Mouse (Mus musculus) lung, embryonic 14.5 days (tissue): Measurements from ENCODE around the gene Cldn4. TPM values are rescaled to one million over a fixed set of nuclear protein-coding genes. Genes with fewer than 3 reads are reported as not detected.
"Not testable (repeated sequence)": the region's sequence is repeated elsewhere in the genome, so short reads cannot be mapped to it uniquely, and the experiment has no call there.

Experiments
- ATAC-seq: fragments of 200-750 bp; cut with Nextera tagmentation; 2 replicates; pipeline ENCODE4 v1.8.0; 2017; ENCODE audit warnings: mild to moderate bottlenecking, moderate TSS enrichment, moderate library complexity; ENCODE audit not compliant: insufficient read depth
- DNase-seq: peaks from one replicate; pipeline ENCODE4 v3.0.0-alpha.2; 2015
- H3K27ac ChIP-seq: fragments of 300-500 bp; sonication (generic); 2 replicates; pipeline ENCODE4 v1.5.1; 2014; ENCODE audit warnings: low read depth, mild to moderate bottlenecking, moderate library complexity
- H3K27me3 ChIP-seq: fragments of 300-500 bp; sonication (generic); 2 replicates; pipeline ENCODE4 v1.6.1; 2014; ENCODE audit warnings: low read length, control low read depth; ENCODE audit not compliant: insufficient read depth
- H3K36me3 ChIP-seq: fragments of 300-500 bp; sonication (generic); 2 replicates; pipeline ENCODE4 v1.6.1; 2014; ENCODE audit warnings: control low read depth; ENCODE audit not compliant: insufficient read depth
- H3K4me1 ChIP-seq: fragments of 300-500 bp; sonication (generic); 2 replicates; pipeline ENCODE4 v1.6.1; 2014; ENCODE audit warnings: antibody characterized with exemption, control low read depth; ENCODE audit not compliant: insufficient read depth
- H3K4me2 ChIP-seq: fragments of 300-500 bp; sonication (generic); 2 replicates; pipeline ENCODE4 v1.6.1; 2014; ENCODE audit warnings: mild to moderate bottlenecking
- H3K4me3 ChIP-seq: fragments of 300-500 bp; sonication (generic); 2 replicates; pipeline ENCODE4 v1.5.1; 2014; ENCODE audit warnings: low read depth, low read length
- H3K9ac ChIP-seq: fragments of 300-500 bp; sonication (generic); 2 replicates; pipeline ENCODE4 v1.6.1; 2014
- H3K9me3 ChIP-seq: fragments of 300-500 bp; sonication (generic); 2 replicates; pipeline ENCODE4 v1.6.1; 2016; ENCODE audit warnings: low read depth, low read length, control low read depth
- CTCF ChIP-seq: IDR thresholded peaks from 2 replicates; pipeline ENCODE4 v1.5.1; 2016; ENCODE audit warnings: antibody characterized with exemption, low read depth
- WGBS: fragments of 180-500 bp; shearing (Covaris S2); extraction: QIAGEN DNeasy Blood & Tissue Kit; methylation state at CpG from one replicate; pipeline ENCODE4 v1.1.7; 2014; 5-methylcytosine and 5-hydroxymethylcytosine counted together
- polyA plus RNA-seq: library from polyadenylated mRNA; unstranded; fragments of >200 nt; fragmentation: Nextera tagmentation; extraction: Ambion mirVana; gene quantifications from 2 replicates; pipeline ENCODE4 v1.2.1, GENCODE M21; 2014

Gene Cldn4
- polyA plus RNA-seq, 1 experiment from 2014 or later = 42.4 TPM

- H3K9me3 ChIP-seq = no peaks in the 10 kb centered on the region
- ATAC-seq (peak; percentile 56; the same call in 1 of the 2 replicates), DNase-seq (peak; percentile 56)
- TF ChIP-seq CTCF = no peak
- H3K9ac ChIP-seq = no peak overlapping the region
- H3K4me1 ChIP-seq = no peaks in the 10 kb centered on the region; the same call in 1 of the 2 replicates
- H3K4me2 ChIP-seq = no peak overlapping the region
- H3K27ac ChIP-seq = peak overlapping the region; percentile 71; the same call in 1 of the 2 replicates
- WGBS = 7% methylated on average over 7 of the region's 7 CpGs
- no peaks in the 10 kb centered on the region for H3K27me3 ChIP-seq
- H3K4me3 ChIP-seq = no peak overlapping the region
- H3K36me3 ChIP-seq = no peaks in the 10 kb centered on the region
Observed at GRCm38 (mm10) chr5:134974294-134974693, 27.6 kb upstream of the Cldn4 start.

GRCm38 (mm10) chr5:134973526-134973925 lies 26.8 kb upstream of the Cldn4 start:
- DNase-seq = no peak
- no peak for ATAC-seq
- H3K9ac ChIP-seq = no peak overlapping the region
- no peak overlapping the region for H3K4me3 ChIP-seq
- peak overlapping the region; percentile 71 for H3K27ac ChIP-seq
- no peaks in the 10 kb centered on the region for H3K9me3 ChIP-seq
- 67% methylated on average over 7 of the region's 7 CpGs for WGBS
- no peaks in the 10 kb centered on the region for H3K36me3 ChIP-seq
- no peaks in the 10 kb centered on the region for H3K27me3 ChIP-seq
- no peak overlapping the region for H3K4me2 ChIP-seq
- H3K4me1 ChIP-seq = no peaks in the 10 kb centered on the region; the same call in 1 of the 2 replicates
- TF ChIP-seq CTCF = no peak

DNA sequence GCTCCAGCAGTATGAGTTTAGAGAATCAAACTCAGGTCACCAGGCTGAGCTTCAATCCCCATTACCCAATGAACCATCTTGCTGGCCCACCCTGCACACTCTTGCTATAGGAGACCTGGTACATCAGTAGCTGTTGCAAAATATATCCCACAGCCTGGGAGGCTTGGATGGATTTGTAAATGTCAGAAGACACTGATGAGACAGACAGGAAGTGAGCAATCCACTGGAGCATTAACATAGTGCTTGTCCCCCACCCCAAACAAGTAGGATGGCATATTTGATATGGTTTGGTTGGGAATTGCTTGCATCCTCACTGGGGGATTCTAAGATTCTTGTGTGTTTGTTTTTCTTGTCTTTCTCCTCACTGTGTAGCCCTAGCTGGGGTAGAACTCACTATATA lies 26.3 kb upstream of the Cldn4 start:
- H3K27ac ChIP-seq = no peak overlapping the region; the same call in 1 of the 2 replicates
- no peak for ATAC-seq
- no peaks in the 10 kb centered on the region for H3K9me3 ChIP-seq
- no peak for TF ChIP-seq CTCF
- H3K4me2 ChIP-seq = no peak overlapping the region
- no peak overlapping the region for H3K4me3 ChIP-seq
- DNase-seq = no peak
- no peaks in the 10 kb centered on the region; the same call in 1 of the 2 replicates for H3K4me1 ChIP-seq
- no peaks in the 10 kb centered on the region for H3K36me3 ChIP-seq
- H3K27me3 ChIP-seq = no peaks in the 10 kb centered on the region
- no peak overlapping the region for H3K9ac ChIP-seq

DNA sequence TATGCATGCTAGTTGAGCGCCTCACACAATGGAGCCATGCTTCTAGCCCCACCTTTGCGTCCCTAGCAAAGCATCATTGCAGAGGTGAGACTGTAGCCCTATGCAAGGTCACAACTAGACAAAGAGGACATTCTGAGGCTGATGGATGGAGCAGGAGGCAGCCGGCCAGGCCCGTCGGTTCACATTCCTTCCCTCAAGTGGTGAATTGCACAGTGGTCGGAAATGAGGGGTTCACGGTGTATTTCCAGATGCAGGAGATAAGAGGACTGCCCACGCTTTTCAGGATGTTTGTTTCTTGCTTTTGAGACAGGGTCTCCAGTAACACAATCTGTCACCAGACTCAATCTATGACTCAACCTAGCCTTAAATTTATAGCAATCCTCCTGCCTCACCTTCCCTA lies 23.9 kb upstream of the Cldn4 start:
- no peak overlapping the region for H3K4me3 ChIP-seq
- no peaks in the 10 kb centered on the region; the same call in 1 of the 2 replicates for H3K4me1 ChIP-seq
- no peaks in the 10 kb centered on the region for H3K9me3 ChIP-seq
- H3K36me3 ChIP-seq = no peaks in the 10 kb centered on the region
- peak overlapping the region; percentile 79 for H3K27ac ChIP-seq
- no peak overlapping the region for H3K4me2 ChIP-seq
- ATAC-seq (0 out of 2 replicates have a peak, but pooled peaks have one; percentile 19), DNase-seq (peak; percentile 69)
- WGBS = 42% methylated on average over 8 of the region's 8 CpGs
- TF ChIP-seq CTCF = no peak
- H3K9ac ChIP-seq = no peak overlapping the region
- no peaks in the 10 kb centered on the region for H3K27me3 ChIP-seq

DNA sequence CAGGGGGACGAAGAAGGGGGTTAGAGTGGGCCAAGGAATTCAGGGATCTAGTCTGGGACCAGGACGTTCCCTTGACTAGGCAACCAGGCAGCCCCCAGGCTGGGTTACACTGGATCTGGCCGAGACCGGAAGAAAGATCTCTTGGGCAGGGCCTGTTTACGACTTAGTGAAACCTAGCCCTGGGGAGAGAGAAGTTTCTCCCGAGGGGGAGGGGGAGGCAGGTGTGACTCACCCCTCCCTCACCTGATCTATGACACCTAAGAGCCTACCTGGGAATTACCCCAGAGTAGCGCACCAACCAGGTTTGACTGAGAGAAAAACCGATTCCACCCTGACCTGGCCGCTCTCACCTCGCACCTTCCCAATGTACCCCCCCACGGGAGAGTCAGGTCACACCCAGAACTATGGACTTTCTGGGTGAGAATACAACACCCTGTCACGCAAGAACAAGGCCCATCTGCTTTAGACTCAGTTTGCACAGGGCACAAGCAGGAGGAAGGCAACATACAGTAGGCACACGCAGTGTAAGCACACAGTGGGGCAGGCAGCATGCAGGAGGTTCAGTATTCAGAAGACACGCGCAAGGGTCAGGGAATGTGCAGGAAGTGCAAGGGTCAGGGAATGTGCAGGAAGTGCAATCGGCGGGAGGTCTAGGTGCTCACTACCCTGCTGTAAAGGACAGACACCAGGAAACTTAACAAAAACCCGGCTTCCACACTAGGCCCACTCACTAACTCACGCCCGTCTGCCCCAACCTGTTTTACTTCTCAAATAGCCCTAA lies 20.6 kb upstream of the Cldn4 start:
- Histone ChIP-seq H3K4me2 (no peak overlapping the region), H3K36me3 (no peaks in the 10 kb centered on the region), H3K9ac (no peak overlapping the region), H3K27me3 (no peaks in the 10 kb centered on the region), H3K9me3 (no peaks in the 10 kb centered on the region), H3K4me3 (no peak overlapping the region), H3K27ac (peak overlapping the region; percentile 67), H3K4me1 (no peaks in the 10 kb centered on the region; the same call in 1 of the 2 replicates)
- no peak for TF ChIP-seq CTCF
- 52% methylated on average over 20 of the region's 20 CpGs for WGBS
- ATAC-seq = no peak
- DNase-seq = peak; percentile 54

DNA sequence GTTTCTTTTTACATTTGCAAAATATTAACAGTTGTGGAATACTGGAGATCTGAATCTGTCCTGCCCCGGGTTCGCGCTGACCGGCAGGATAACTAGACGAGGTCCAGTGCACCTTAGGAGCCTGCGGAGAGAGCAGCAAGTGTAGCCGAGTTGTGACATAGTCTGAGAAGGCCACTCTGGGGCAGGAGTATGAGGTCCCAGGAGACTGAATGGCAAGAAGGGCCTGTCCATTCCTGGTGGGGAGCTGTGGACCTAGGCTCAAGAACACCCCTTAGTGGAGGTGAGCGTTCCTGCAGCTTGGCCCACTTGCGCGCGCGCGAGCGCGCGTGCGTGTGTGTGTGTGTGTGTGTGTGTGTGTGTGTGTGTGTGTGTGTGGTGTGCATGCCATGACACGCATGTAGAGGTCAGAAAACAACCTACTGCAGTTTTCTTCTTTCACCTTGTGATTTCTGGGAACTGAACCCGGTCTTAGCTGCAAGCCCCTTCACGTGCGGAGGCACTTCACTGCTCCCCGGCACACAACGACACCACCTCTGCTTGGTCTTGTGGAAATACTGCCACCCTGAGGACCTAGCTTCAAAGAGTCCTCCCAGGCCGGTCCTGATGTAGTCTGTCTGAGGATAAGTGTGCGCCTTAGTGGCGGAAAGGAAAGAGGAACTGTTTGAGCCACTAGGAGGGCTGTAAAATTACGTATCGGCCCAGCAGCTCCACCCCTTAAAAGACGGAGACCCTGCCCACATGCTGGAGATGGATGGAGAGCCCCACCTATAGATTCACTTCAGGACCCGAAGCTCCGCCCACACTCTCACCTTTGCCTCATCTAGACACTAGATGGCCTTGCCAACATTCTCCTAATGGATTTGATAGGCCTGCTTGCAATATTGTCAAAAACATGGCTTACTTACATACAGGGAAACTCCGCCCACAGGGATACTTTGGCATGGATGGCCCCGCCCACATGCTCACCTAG lies 19.4 kb upstream of the Cldn4 start:
- 4% methylated on average over 33 of the region's 33 CpGs for WGBS
- Histone ChIP-seq H3K4me2 (peak overlapping the region; percentile 61), H3K9me3 (no peaks in the 10 kb centered on the region), H3K27me3 (no peaks in the 10 kb centered on the region), H3K27ac (peak overlapping the region; percentile 67), H3K4me3 (peak overlapping the region; percentile 25), H3K9ac (no peak overlapping the region), H3K36me3 (no peaks in the 10 kb centered on the region), H3K4me1 (no peaks in the 10 kb centered on the region; the same call in 1 of the 2 replicates)
- peak; percentile 83 for DNase-seq
- ATAC-seq = peak; percentile 76
- peak; percentile 46 for TF ChIP-seq CTCF

DNA sequence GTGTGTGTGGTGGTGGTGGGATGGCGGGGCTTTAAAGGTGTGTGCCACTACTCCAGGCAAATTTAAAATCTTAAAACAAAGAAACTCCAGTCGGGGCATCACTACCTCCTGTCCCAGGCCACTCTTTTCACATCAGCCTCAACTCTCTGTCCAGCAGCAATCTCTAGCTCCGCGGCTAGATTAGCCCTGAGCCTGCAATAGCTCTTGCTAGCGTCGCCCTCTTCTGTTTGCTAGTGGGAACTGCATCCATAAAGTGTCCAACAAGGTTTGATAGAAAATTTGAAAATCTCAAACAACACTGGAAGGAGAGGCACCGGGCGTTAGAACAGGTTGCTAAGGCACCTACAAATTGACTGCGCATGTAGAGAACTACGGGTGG lies 18.7 kb upstream of the Cldn4 start:
- H3K27me3 ChIP-seq = no peaks in the 10 kb centered on the region
- H3K27ac ChIP-seq = peak overlapping the region; percentile 52; the same call in 1 of the 2 replicates
- peak; percentile 95 for DNase-seq
- H3K4me1 ChIP-seq = no peaks in the 10 kb centered on the region; the same call in 1 of the 2 replicates
- WGBS = 3% methylated on average over 10 of the region's 10 CpGs
- TF ChIP-seq CTCF = peak; percentile 89
- no peak overlapping the region for H3K9ac ChIP-seq
- H3K9me3 ChIP-seq = no peaks in the 10 kb centered on the region
- peak; percentile 59 for ATAC-seq
- peak overlapping the region; percentile 61 for H3K4me2 ChIP-seq
- H3K4me3 ChIP-seq = peak overlapping the region; percentile 25
- no peaks in the 10 kb centered on the region for H3K36me3 ChIP-seq

DNA sequence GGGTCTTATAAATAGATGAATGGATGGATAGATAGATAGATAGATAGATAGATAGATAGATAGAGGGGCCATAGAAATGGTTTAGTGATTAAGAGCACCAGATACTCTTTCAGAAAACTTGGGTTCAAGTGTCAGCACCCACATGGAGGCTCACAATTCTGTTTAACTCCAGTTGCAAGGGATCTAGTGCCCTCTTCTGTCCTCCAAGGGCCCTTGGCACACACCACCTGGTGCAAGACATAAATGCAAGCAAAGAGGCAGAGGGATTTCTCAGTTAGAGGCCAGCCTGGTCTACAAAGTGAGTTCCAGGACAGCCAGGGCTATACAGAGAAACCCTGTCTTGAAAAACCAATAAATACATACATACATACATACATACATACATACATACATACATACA lies 17.9 kb upstream of the Cldn4 start:
- H3K4me2 ChIP-seq, H3K27me3 ChIP-seq, DNase-seq, H3K4me3 ChIP-seq, H3K4me1 ChIP-seq, H3K36me3 ChIP-seq, H3K9ac ChIP-seq, H3K27ac ChIP-seq, ATAC-seq, H3K9me3 ChIP-seq: not testable (repeated sequence)
